Mouse (Mus musculus) stomach, embryonic 15.5 days (tissue): Measurements from ENCODE around the gene Nfic. TPM values are rescaled to one million over a fixed set of nuclear protein-coding genes. Genes with fewer than 3 reads are reported as not detected.
A peak's percentile ranks its signal among the peaks of the same experiment; 100 is the strongest.

Experiments
- ATAC-seq: fragments of 200-750 bp; cut with Nextera tagmentation; 2 replicates; pipeline ENCODE4 v1.8.0; 2017; ENCODE audit warnings: low read depth, moderate number of reproducible peaks, moderate TSS enrichment; ENCODE audit not compliant: insufficient read depth, low FRiP score
- H3K27ac ChIP-seq: fragments of 300-500 bp; sonication (generic); 2 replicates; pipeline ENCODE4 v1.5.1; 2015; ENCODE audit warnings: mild to moderate bottlenecking, inconsistent platforms
- H3K27me3 ChIP-seq: fragments of 300-500 bp; sonication (generic); replicated peaks from 2 replicates; pipeline ENCODE4 v1.6.1; 2015; ENCODE audit warnings: inconsistent platforms
- H3K36me3 ChIP-seq: fragments of 300-500 bp; sonication (generic); 2 replicates; pipeline ENCODE4 v1.6.1; 2015; ENCODE audit warnings: inconsistent platforms
- H3K4me1 ChIP-seq: fragments of 300-500 bp; sonication (generic); 2 replicates; pipeline ENCODE4 v1.6.1; 2015; ENCODE audit warnings: inconsistent platforms
- H3K4me2 ChIP-seq: fragments of 300-500 bp; sonication (generic); 2 replicates; pipeline ENCODE4 v1.6.1; 2015; ENCODE audit warnings: mild to moderate bottlenecking, inconsistent platforms
- H3K4me3 ChIP-seq: fragments of 300-500 bp; sonication (generic); replicated peaks from 2 replicates; pipeline ENCODE4 v1.5.1; 2015; ENCODE audit warnings: inconsistent platforms
- H3K9ac ChIP-seq: fragments of 300-500 bp; sonication (generic); 2 replicates; pipeline ENCODE4 v1.6.1; 2015; ENCODE audit warnings: inconsistent platforms
- H3K9me3 ChIP-seq: fragments of 300-500 bp; sonication (generic); 2 replicates; pipeline ENCODE4 v1.6.1; 2016; ENCODE audit warnings: inconsistent platforms
- WGBS: fragments of 180-500 bp; shearing (Covaris S2); methylation state at CpG from one replicate; pipeline ENCODE4 v1.1.7; 2015; 5-methylcytosine and 5-hydroxymethylcytosine counted together
- polyA plus RNA-seq: library from polyadenylated mRNA; unstranded; fragments of >200 nt; fragmentation: Nextera tagmentation; extraction: Ambion mirVana; gene quantifications from 2 replicates; pipeline ENCODE4 v1.2.1, GENCODE M21; 2015

The Nfic gene
- polyA plus RNA-seq, 1 experiment from 2014 or later, result 78.2 TPM

DNA sequence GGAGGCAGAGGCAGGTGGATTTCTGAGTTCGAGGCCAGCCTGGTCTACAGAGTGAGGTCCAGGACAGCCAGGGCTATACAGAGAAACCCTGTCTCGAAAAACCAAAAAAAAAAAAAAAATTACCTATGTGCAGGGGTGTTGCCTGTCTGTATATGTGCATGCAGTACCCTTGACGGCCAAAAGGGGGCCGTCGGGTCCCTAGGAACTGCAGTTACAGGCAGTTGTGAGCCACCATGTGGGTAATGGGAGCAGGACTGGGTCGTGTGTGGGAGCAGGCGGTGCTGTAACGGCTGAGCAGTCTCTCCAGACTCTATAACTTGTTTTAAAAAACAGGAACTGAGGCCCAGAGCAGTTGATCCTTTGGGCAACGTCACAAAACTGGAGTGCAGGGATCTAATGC, 28.5 kb upstream of the Nfic start:
- Histone ChIP-seq H3K4me2 (no peak overlapping the region), H3K4me3 (no peak overlapping the region), H3K36me3 (peaks cover 15% of the 10 kb centered on the region; the same call in 1 of the 2 replicates), H3K4me1 (peaks cover 8% of the 10 kb centered on the region; the same call in 1 of the 2 replicates), H3K9me3 (no peaks in the 10 kb centered on the region), H3K27me3 (peaks cover 12% of the 10 kb centered on the region), H3K27ac (no peak overlapping the region), H3K9ac (no peak overlapping the region)
- 17% methylated on average over 9 of the region's 9 CpGs for WGBS
- ATAC-seq, result no peak

DNA sequence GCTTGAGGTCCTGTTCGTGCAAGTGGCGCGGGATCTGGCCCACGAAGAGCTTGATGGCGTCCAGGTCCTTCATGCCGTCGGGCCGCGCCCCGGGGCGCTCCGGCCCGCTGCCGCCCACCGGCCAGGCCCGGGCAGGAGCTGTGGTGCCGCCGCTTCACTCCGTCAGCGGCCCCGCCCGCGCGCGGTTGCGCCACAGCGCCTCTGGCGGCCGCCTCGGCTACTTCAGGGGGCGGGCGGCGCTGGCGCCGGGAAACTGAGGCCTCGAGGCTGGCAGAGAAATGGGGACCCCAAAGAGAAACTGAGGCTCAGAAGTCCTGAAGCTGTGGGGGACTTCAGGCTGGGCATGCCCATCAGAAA, 27.1 kb upstream of the Nfic start, which contains the start of gene Celf5:
Gene Celf5, minus strand, starts transcription at position 177 of the 357 bp plus-strand sequence.
- WGBS, result under 1% methylated on average over 36 of the region's 36 CpGs
- Histone ChIP-seq H3K4me2 (peak within 1 kb of the TSS; percentile 94), H3K36me3 (peaks cover 7% of the 10 kb centered on the region; the same call in 1 of the 2 replicates)

DNA sequence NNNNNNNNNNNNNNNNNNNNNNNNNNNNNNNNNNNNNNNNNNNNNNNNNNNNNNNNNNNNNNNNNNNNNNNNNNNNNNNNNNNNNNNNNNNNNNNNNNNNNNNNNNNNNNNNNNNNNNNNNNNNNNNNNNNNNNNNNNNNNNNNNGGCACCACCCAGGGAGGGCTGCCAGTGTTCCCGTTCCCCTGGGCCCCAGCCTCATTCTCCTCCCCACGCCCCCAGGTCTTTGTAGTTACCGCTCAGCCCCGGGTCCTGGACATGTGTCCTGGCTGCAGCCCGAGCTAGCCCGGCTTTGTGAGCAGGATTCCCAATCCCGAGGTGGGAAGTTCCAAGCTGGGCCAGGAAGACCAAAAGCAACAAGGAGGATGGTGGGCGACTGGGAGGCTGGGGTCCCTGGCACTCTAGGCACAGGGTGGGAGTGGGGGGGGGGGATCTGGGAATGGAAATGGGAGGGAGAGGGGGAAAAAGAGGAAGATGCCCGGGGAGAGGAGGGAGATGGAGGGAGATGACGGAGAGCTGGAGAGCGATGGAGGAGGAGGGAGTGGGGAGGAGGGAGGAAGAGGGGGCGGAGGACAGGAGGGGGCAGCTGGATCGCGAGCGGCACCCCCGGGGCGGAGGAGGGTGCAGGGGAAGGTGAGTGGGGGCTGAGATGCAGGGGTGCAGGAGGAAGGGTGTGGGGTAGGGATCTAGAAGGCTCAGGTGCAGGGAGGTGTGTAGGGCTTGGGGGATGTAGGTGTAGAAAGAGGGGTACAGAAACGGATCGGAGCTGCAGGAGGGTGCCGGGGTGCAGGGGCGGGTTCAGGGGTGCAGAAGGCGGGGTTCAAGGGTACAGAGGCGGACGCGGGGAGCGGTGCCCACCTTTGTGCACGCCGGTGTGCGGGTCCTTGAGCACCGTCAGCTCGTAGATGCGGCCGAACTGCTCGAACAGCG, 26.4 kb upstream of the Nfic start:
- 5% methylated on average over 35 of the region's 35 CpGs for WGBS
- no peak; the same call in 1 of the 2 replicates for ATAC-seq
- Histone ChIP-seq H3K36me3 (peaks cover 1% of the 10 kb centered on the region; the same call in 1 of the 2 replicates), H3K27ac (no peak overlapping the region), H3K4me2 (peak overlapping the region; percentile 94), H3K4me1 (peaks cover 8% of the 10 kb centered on the region; the same call in 1 of the 2 replicates), H3K4me3 (peak overlapping the region; percentile 48), H3K27me3 (peaks cover 25% of the 10 kb centered on the region), H3K9ac (no peak overlapping the region), H3K9me3 (no peaks in the 10 kb centered on the region)

More for the DNA sequence above, 27.1 kb upstream of the Nfic start, which contains the start of gene Celf5:
- H3K4me3 ChIP-seq, result peak within 1 kb of the TSS; percentile 48
- peaks cover 20% of the 10 kb centered on the region for H3K27me3 ChIP-seq
- peaks cover 8% of the 10 kb centered on the region; the same call in 1 of the 2 replicates for H3K4me1 ChIP-seq
- H3K9ac ChIP-seq, result no peak within 1 kb of the TSS
- H3K9me3 ChIP-seq, result no peaks in the 10 kb centered on the region
- no peak for ATAC-seq
- no peak within 1 kb of the TSS for H3K27ac ChIP-seq

DNA sequence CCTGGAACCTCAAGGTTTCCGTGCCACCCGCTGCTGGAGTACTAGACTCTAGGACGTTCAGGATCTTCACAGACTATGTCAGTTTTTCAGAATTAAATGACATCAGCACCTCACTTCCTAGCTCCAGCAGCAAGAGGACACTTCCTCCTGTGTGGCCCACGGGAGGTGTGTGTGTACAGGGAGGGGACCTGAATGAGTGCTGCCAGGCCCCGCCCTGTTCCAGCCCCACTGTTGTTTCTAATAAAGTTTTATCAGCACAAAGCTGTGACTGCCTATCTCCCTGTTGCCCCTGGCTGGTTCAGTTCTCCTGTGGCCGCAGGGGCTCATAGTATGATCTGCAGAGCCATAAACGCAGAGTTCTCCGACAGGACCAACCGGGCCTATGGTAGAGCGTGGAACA, 19.0 kb upstream of the Nfic start:
- no peak overlapping the region for H3K4me3 ChIP-seq
- WGBS, result 75% methylated on average over 10 of the region's 10 CpGs
- no peak for ATAC-seq
- H3K9ac ChIP-seq, result no peak overlapping the region
- no peak overlapping the region for H3K4me2 ChIP-seq
- peaks cover 2% of the 10 kb centered on the region; the same call in 1 of the 2 replicates for H3K4me1 ChIP-seq
- H3K9me3 ChIP-seq, result no peaks in the 10 kb centered on the region
- no peak overlapping the region for H3K27ac ChIP-seq
- H3K27me3 ChIP-seq, result peaks cover 73% of the 10 kb centered on the region
- no peaks in the 10 kb centered on the region for H3K36me3 ChIP-seq

DNA sequence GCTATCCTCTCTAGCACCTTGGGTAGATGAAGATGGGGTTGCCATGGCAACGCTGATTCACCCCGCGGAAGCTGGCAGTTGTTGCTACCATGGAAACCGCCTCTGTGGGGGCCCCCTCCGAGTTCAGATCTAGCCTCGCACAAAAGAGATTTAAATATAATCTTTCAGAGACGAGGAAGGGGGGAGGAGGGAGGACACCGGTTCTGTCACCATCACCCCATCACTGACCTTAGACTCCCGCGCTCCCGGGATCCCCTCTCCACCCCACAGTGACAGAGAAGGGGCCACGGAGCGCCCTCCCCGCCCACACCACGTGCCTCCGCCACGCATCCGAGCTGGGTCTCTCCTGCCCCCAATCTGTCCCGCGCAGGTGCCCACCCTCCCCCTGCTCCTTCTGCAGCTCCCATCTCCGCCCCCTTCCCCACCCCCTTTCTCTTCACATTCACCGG, 17.6 kb upstream of the Nfic start:
- no peak overlapping the region for H3K4me3 ChIP-seq
- H3K27ac ChIP-seq, result no peak overlapping the region
- peaks cover 2% of the 10 kb centered on the region; the same call in 1 of the 2 replicates for H3K4me1 ChIP-seq
- 4% methylated on average over 20 of the region's 22 CpGs for WGBS
- no peaks in the 10 kb centered on the region for H3K36me3 ChIP-seq
- no peak for ATAC-seq
- H3K4me2 ChIP-seq, result no peak overlapping the region
- peaks cover 74% of the 10 kb centered on the region for H3K27me3 ChIP-seq
- no peaks in the 10 kb centered on the region for H3K9me3 ChIP-seq
- no peak overlapping the region for H3K9ac ChIP-seq

DNA sequence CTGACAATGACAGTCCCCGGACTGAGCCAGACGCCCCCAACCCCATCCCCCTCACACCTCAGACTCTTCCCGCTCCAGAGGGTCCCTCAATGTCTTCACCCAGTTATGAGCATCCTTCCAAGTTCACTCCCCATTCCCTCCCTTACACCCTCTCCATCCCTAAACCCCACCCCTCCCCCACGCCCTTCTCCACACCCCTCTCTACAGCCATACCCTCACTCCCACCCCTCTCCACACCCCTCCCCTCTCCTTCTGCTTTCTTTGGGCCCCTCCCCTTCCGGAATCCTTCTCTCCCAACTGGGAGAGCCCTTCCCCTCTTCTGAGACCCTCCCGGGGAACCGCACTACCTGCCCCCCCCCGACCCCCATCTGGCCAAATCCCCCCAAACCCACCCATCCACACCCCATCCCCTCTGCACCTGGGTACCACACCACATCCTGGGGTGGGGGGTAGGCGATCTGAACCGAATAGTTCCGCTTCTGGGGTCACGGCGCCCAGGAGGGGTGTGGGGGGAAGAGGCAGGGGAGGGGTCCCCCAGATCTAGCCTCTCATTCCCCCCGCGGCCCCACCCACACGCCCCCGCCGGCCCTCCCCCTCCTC, 17.1 kb upstream of the Nfic start:
- Histone ChIP-seq H3K9ac (no peak overlapping the region), H3K27ac (no peak overlapping the region), H3K36me3 (no peaks in the 10 kb centered on the region), H3K9me3 (no peaks in the 10 kb centered on the region), H3K4me3 (no peak overlapping the region), H3K4me1 (peaks cover 2% of the 10 kb centered on the region; the same call in 1 of the 2 replicates), H3K27me3 (peaks cover 73% of the 10 kb centered on the region), H3K4me2 (no peak overlapping the region)
- 10% methylated on average over 18 of the region's 18 CpGs for WGBS
- no peak for ATAC-seq

DNA sequence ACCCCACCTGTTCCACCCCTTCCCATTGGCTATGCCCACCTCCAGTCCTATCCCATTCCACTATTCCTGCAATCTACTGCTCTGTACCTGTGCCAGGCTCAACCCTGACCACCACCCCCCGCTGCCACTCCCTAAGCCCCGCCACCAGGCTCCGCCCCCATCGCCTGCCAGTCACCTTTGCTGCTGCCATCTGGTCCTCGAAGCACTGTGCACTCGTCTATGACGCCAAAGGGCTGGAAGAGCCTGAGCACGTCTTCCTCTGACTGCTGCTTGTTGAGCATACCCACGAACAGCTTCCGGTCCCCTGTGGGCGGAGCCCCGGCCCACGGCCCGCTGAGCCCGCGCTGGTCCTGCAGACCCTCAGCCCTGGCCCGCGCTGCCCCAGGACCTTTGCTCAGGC, 15.0 kb upstream of the Nfic start:
- Histone ChIP-seq H3K4me2 (no peak overlapping the region), H3K36me3 (no peaks in the 10 kb centered on the region), H3K4me1 (peaks cover 2% of the 10 kb centered on the region; the same call in 1 of the 2 replicates), H3K4me3 (no peak overlapping the region), H3K27ac (no peak overlapping the region), H3K9ac (no peak overlapping the region), H3K9me3 (no peaks in the 10 kb centered on the region), H3K27me3 (peaks cover 72% of the 10 kb centered on the region)
- WGBS, result 46% methylated on average over 18 of the region's 18 CpGs
- ATAC-seq, result no peak

DNA sequence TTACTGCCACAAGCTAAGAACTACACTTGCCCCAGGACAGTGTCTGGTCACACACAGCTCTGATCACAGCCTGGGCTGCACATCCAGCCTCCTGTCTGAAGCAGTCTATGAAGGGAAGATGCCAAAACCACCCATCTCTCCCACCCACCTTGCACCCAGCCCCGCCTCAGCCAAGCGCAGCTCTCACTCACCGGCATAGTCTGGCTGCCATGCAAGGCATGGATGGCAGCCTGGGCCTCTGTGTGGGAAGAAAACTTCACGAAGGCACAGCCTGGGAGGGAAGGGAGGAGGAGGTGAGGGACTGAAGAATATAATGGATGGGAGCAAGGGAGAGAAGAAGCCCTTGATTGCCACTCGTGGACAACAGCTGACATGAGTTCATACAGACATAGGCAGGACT, 13.8 kb upstream of the Nfic start:
- no peak for ATAC-seq
- no peak overlapping the region for H3K27ac ChIP-seq
- 73% methylated on average over 5 of the region's 5 CpGs for WGBS
- no peak overlapping the region for H3K9ac ChIP-seq
- peaks cover 72% of the 10 kb centered on the region for H3K27me3 ChIP-seq
- H3K9me3 ChIP-seq, result no peaks in the 10 kb centered on the region
- H3K4me3 ChIP-seq, result no peak overlapping the region
- no peaks in the 10 kb centered on the region for H3K36me3 ChIP-seq
- H3K4me2 ChIP-seq, result no peak overlapping the region
- peaks cover 10% of the 10 kb centered on the region for H3K4me1 ChIP-seq

DNA sequence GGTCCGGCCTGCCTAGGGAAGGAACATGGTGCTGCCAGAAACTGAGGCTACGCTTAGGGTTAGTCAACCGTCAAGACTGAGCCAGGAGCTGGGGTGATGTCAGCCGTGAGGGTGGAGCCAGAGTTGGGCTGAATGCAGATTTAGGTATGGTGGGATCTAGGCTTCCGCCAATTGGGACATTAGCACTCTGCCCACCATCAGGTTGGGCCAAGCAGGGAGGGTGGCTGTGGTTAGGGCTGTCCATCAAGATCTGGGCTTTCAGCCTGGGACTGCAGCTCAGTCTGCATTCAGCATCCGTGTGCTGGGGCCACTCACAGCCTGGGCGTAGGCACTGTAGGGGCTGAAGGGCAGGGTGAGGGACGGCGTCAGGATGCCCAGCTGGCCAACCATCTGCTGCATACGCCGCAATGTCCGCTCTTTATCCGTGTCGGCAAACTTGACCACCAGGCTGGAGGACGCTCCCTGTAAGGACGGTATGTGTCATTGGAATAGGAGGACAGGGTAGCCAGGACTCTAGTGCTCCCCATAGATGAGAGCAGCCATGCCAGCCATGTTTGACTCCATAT, 12.3 kb upstream of the Nfic start:
- ATAC-seq, result no peak
- H3K9ac ChIP-seq, result no peak overlapping the region
- H3K4me3 ChIP-seq, result no peak overlapping the region
- H3K9me3 ChIP-seq, result no peaks in the 10 kb centered on the region
- no peaks in the 10 kb centered on the region for H3K36me3 ChIP-seq
- no peak overlapping the region for H3K4me2 ChIP-seq
- peaks cover 73% of the 10 kb centered on the region for H3K27me3 ChIP-seq
- WGBS, result 80% methylated on average over 16 of the region's 16 CpGs
- H3K27ac ChIP-seq, result no peak overlapping the region
- peaks cover 12% of the 10 kb centered on the region; the same call in 1 of the 2 replicates for H3K4me1 ChIP-seq

DNA sequence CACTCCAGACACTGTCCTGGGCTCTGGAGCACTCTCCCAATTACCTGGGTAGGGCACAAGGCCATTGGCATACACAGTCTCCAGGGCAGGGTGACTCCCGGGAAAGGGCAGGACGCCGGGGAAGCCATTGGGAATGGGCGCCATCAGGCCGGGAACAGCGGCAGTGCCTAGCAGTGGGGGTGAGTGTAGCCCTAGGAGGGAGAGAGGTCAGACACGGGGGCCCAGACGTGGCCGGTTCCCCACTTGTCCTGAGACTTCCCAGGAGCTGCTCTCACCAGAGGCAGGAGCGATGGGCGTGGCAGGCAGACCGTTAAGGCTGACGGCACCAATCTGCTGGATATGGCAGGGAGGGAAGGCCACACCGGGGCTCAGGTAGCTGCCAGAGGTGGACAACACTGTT, 11.4 kb upstream of the Nfic start:
- Histone ChIP-seq H3K27ac (no peak overlapping the region), H3K4me1 (peaks cover 15% of the 10 kb centered on the region; the same call in 1 of the 2 replicates), H3K9ac (no peak overlapping the region), H3K9me3 (no peaks in the 10 kb centered on the region), H3K36me3 (no peaks in the 10 kb centered on the region), H3K4me3 (no peak overlapping the region), H3K4me2 (no peak overlapping the region), H3K27me3 (peaks cover 74% of the 10 kb centered on the region)
- ATAC-seq, result no peak
- 53% methylated on average over 14 of the region's 14 CpGs for WGBS

DNA sequence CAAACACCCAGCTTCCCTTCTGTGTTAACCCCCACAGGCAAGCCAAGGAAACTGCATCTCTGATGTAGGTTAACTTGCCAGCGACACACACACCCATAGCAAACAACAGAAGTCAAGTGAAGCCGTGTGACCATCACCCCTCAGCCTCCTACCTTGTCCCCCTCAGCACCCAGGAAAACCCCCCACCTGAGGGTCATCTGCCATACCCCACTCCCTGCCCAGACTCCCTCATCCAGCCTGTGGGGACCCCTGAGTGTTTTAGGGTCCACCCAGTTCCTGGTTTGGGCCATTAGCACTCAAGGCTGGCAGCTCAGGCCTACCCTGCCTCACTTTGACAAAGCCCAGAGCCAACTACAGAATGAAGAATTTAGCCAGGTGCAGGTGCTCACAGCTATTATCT, 10.6 kb upstream of the Nfic start:
- H3K4me2 ChIP-seq, result no peak overlapping the region
- no peak overlapping the region for H3K4me3 ChIP-seq
- peaks cover 16% of the 10 kb centered on the region; the same call in 1 of the 2 replicates for H3K4me1 ChIP-seq
- no peaks in the 10 kb centered on the region for H3K36me3 ChIP-seq
- H3K9ac ChIP-seq, result no peak overlapping the region
- H3K27me3 ChIP-seq, result peaks cover 77% of the 10 kb centered on the region
- H3K27ac ChIP-seq, result no peak overlapping the region
- H3K9me3 ChIP-seq, result no peaks in the 10 kb centered on the region
- WGBS, result 82% methylated on average over 2 of the region's 2 CpGs
- ATAC-seq, result no peak
